Mouse (Mus musculus) midbrain, postnatal 0 days (tissue): ENCODE data around the gene Gpr141. TPM values are rescaled to one million over a fixed set of nuclear protein-coding genes. Genes with fewer than 3 reads are reported as not detected.

Experiments
- ATAC-seq: fragments of 200-750 bp; cut with Nextera tagmentation; 2 replicates; pipeline ENCODE4 v1.8.0; 2017; ENCODE audit warnings: moderate number of reproducible peaks, mild to moderate bottlenecking, moderate TSS enrichment, moderate library complexity; ENCODE audit not compliant: low FRiP score
- DNase-seq: peaks from one replicate; pipeline ENCODE4 v3.0.0-alpha.2; 2015; ENCODE audit warnings: low spot score
- H3K27ac ChIP-seq: fragments of 300-500 bp; sonication (generic); 2 replicates; pipeline ENCODE4 v1.5.1; 2014; ENCODE audit warnings: low read depth, mild to moderate bottlenecking, low read length, mixed read lengths
- H3K27me3 ChIP-seq: fragments of 300-500 bp; sonication (generic); 2 replicates; pipeline ENCODE4 v1.6.1; 2014; ENCODE audit warnings: low read length, control low read depth, mixed read lengths; ENCODE audit not compliant: insufficient read depth
- H3K36me3 ChIP-seq: fragments of 300-500 bp; sonication (generic); 2 replicates; pipeline ENCODE4 v1.6.1; 2014; ENCODE audit warnings: low read length, control low read depth, mixed read lengths; ENCODE audit not compliant: insufficient read depth
- H3K4me1 ChIP-seq: fragments of 300-500 bp; sonication (generic); 2 replicates; pipeline ENCODE4 v1.6.1; 2014; ENCODE audit warnings: mild to moderate bottlenecking, control low read depth, antibody characterized with exemption, low read length, mixed read lengths; ENCODE audit not compliant: insufficient read depth
- H3K4me2 ChIP-seq: fragments of 300-500 bp; sonication (generic); 2 replicates; pipeline ENCODE4 v1.6.1; 2014; ENCODE audit warnings: low read depth, mild to moderate bottlenecking, low read length, mixed read lengths; ENCODE audit not compliant: poor library complexity, severe bottlenecking
- H3K4me3 ChIP-seq: fragments of 300-500 bp; sonication (generic); 2 replicates; pipeline ENCODE4 v1.5.1; 2014; ENCODE audit warnings: low read depth, mild to moderate bottlenecking, low read length, moderate library complexity
- H3K9ac ChIP-seq: fragments of 300-500 bp; sonication (generic); replicated peaks from 2 replicates; pipeline ENCODE4 v1.6.1; 2014; ENCODE audit warnings: mild to moderate bottlenecking, low read length, moderate library complexity, mixed read lengths; ENCODE audit not compliant: poor library complexity, severe bottlenecking
- H3K9me3 ChIP-seq: fragments of 300-500 bp; sonication (generic); 2 replicates; pipeline ENCODE4 v1.6.1; 2016; ENCODE audit warnings: low read length, control low read depth
- CTCF ChIP-seq: IDR thresholded peaks from 2 replicates; pipeline ENCODE4 v1.5.1; 2016; ENCODE audit warnings: antibody characterized with exemption, mild to moderate bottlenecking
- WGBS: fragments of 180-500 bp; shearing (Covaris S2); extraction: QIAGEN DNeasy Blood & Tissue Kit; methylation state at CpG from one replicate; pipeline ENCODE4 v1.1.7; 2014; 5-methylcytosine and 5-hydroxymethylcytosine counted together
- polyA plus RNA-seq: library from polyadenylated mRNA; unstranded; fragments of >200 nt; fragmentation: Nextera tagmentation; extraction: Ambion mirVana; gene quantifications from 2 replicates; pipeline ENCODE4 v1.2.1, GENCODE M21; 2015
- total RNA-seq: library from RNA; depleted of rRNA; stranded (reverse); fragments of >200 nt; gene quantifications from 2 replicates; pipeline ENCODE4 v1.2.3, GENCODE M21; 2014

Gene Gpr141
- total and polyA plus RNA-seq, 2 experiments from 2014 or later = 0.10 to 5.3 TPM

- ATAC-seq (no peak), DNase-seq (no peak)
- WGBS = 78% methylated on average over 5 of the region's 5 CpGs
- no peak overlapping the region for H3K9ac ChIP-seq
- H3K4me3 ChIP-seq = no peak overlapping the region
- no peaks in the 10 kb centered on the region for H3K36me3 ChIP-seq
- TF ChIP-seq CTCF = no peak
- H3K4me2 ChIP-seq = no peak overlapping the region
- H3K27me3 ChIP-seq = no peaks in the 10 kb centered on the region
- H3K9me3 ChIP-seq = no peaks in the 10 kb centered on the region
- H3K27ac ChIP-seq = no peak overlapping the region
- no peaks in the 10 kb centered on the region for H3K4me1 ChIP-seq
Observed at GRCm38 (mm10) chr13:19841615-19842014, 17.6 kb upstream of the Gpr141 start.

DNA sequence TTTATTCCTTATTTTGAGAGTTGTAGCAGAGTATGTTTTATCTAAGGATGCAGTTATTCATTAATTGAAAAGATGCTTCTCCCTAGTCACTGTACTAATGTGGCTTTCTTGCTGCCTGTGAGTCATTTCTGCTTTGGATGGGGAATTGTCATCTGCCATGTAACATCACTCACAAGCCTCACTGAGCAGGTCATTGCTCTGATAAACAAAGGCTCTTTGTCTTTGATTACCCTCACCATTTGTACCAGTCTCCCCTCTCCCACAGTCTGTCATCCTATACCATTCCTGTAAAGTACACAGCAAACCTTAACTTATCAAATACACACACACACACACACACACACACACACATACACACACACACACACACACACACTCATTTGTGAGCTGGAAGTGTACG lies 16.1 kb upstream of the Gpr141 start:
- Histone ChIP-seq H3K36me3 (no peaks in the 10 kb centered on the region), H3K4me2 (no peak overlapping the region), H3K9me3 (no peaks in the 10 kb centered on the region), H3K4me1 (no peaks in the 10 kb centered on the region), H3K27ac (no peak overlapping the region), H3K9ac (no peak overlapping the region), H3K27me3 (no peaks in the 10 kb centered on the region), H3K4me3 (no peak overlapping the region)
- no peak for DNase-seq
- ATAC-seq = no peak
- WGBS = 67% methylated on average over 1 of the region's 1 CpGs
- TF ChIP-seq CTCF = no peak

DNA sequence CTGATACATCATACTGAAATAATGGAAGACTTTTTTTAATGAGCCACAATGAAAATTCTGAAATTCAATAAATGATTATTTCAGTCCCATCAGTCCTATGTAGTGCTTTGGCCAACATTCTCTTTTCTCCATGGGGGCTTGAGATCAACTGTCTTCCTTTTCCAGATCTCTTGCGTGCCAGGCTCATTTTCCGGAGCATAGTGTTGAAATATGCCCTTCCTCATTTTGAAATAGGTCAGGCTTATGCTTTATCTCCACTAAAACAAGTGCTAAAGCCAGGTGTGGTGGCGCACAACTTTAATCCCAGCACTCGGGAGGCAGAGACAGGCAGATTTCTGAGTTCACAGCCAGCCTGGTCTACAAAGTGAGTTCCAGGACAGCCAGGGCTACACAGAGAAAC lies 6.5 kb upstream of the Gpr141 start:
- no peak for TF ChIP-seq CTCF
- Histone ChIP-seq H3K9me3 (no peaks in the 10 kb centered on the region), H3K4me3 (no peak overlapping the region), H3K36me3 (no peaks in the 10 kb centered on the region), H3K27me3 (no peaks in the 10 kb centered on the region), H3K27ac (no peak overlapping the region), H3K9ac (no peak overlapping the region), H3K4me1 (no peaks in the 10 kb centered on the region), H3K4me2 (no peak overlapping the region)
- WGBS = 96% methylated on average over 4 of the region's 4 CpGs
- ATAC-seq (no peak), DNase-seq (no peak)

DNA sequence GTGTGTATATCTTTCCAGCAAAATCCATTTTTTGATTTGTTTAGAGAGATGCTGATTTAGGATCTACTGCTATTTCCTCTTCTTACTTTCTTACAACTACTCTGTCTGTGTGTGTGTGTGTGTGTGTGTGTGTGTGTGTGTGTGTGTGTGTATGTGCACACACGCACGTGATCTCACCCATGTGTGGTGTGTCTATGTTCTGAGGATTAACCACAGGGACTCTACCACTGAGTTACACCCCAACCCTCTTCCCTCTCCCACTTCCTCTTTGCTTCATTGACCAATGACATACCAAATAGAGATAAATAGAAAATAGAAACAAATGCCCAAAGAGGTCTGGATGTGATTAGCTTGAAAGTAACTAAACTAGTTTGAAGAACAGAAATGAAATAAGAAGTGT lies 4.0 kb upstream of the Gpr141 start:
- Histone ChIP-seq H3K4me1 (no peaks in the 10 kb centered on the region), H3K27ac (no peak overlapping the region), H3K9ac (no peak overlapping the region), H3K4me2 (no peak overlapping the region), H3K4me3 (no peak overlapping the region), H3K27me3 (no peaks in the 10 kb centered on the region), H3K36me3 (no peaks in the 10 kb centered on the region), H3K9me3 (no peaks in the 10 kb centered on the region)
- ATAC-seq = no peak
- TF ChIP-seq CTCF = no peak
- DNase-seq = no peak
- 86% methylated on average over 2 of the region's 2 CpGs for WGBS

GRCm38 (mm10) chr13:19821639-19822038 lies 2.4 kb downstream of the Gpr141 start:
- Histone ChIP-seq H3K4me2 (no peak overlapping the region), H3K27me3 (no peaks in the 10 kb centered on the region), H3K9me3 (no peaks in the 10 kb centered on the region)

DNA sequence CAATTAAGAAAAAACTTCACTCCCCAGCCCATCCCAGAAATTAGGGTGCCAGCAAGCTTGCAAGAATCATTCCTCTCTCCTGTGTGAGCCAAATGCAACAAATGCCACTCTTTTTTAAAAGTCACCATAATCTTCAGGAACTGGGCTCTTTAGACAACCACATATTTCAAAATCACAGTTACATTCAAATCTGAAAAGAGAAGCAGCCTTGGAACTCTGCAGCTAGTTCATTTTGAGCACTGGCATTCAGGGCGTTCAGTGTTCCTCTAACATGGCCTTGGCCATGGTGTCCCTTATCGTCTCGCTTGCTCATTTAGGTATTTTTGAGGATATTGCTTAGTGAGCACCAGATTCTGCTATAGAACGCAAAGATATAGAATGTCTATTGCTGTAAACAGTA lies 4.1 kb downstream of the Gpr141 start:
- Histone ChIP-seq H3K4me3 (no peak overlapping the region), H3K9me3 (no peaks in the 10 kb centered on the region), H3K4me1 (no peaks in the 10 kb centered on the region), H3K27me3 (no peaks in the 10 kb centered on the region), H3K27ac (no peak overlapping the region), H3K4me2 (no peak overlapping the region), H3K9ac (no peak overlapping the region), H3K36me3 (no peaks in the 10 kb centered on the region)
- TF ChIP-seq CTCF = no peak
- WGBS = 91% methylated on average over 4 of the region's 4 CpGs
- no peak for DNase-seq
- no peak for ATAC-seq

More at GRCm38 (mm10) chr13:19821639-19822038, 2.4 kb downstream of the Gpr141 start:
- Histone ChIP-seq H3K27ac (no peak overlapping the region), H3K36me3 (no peaks in the 10 kb centered on the region), H3K4me3 (no peak overlapping the region), H3K9ac (no peak overlapping the region), H3K4me1 (no peaks in the 10 kb centered on the region)
- DNase-seq (no peak), ATAC-seq (no peak)
- TF ChIP-seq CTCF = no peak
